16 mouse cellular contexts compared by ENCODE assay signal in genomic region chr13:70681411-70682183, GRCm38 (mm10). TPM values are rescaled to one million over a fixed set of nuclear protein-coding genes. Genes with fewer than 3 reads are reported as not detected.
DNase-seq lines count a peak whose midpoint lies in the region; ATAC-seq lines count a peak whose summit lies in the region.
"Had no signal": no experiment of that assay in that cellular context is flagged by ENCODE, and none has a peak within 500 bp of the region (broad histone marks: within the 10 kb centered on the region; RNA-seq: fewer than 3 reads in every experiment).

No protein-coding gene starts in this region.

- no peak overlapping the region for H3K4me2 ChIP-seq in embryonic facial prominence, embryonic 14.5 days (ENCODE audit: low read depth, low read length)
- no peak overlapping the region for H3K4me2 ChIP-seq in intestine, embryonic 14.5 days (ENCODE audit: low read length)
- H3K4me2 ChIP-seq in stomach, embryonic 14.5 days (replicated peaks; ENCODE audit: low read depth, low read length): no peak overlapping the region
- H3K4me2 ChIP-seq in heart, embryonic 12.5 days: no peak overlapping the region
- H3K4me2 ChIP-seq: forebrain, embryonic 15.5 days had no signal

- no peak overlapping the region for H3K9ac ChIP-seq in embryonic facial prominence, embryonic 14.5 days (ENCODE audit: low read depth, low read length)
- no peak overlapping the region for H3K9ac ChIP-seq in intestine, embryonic 14.5 days (ENCODE audit: low read length)
- H3K9ac ChIP-seq in stomach, embryonic 14.5 days (replicated peaks; ENCODE audit: low read depth, low read length): no peak overlapping the region
- H3K9ac ChIP-seq in heart, embryonic 12.5 days: no peak overlapping the region
- H3K9ac ChIP-seq: forebrain, embryonic 15.5 days; liver, embryonic 14.5 days had no signal

- H3K9me3 ChIP-seq in embryonic facial prominence, embryonic 14.5 days (ENCODE audit: control insufficient read depth, low read length): no peaks in the 10 kb centered on the region
- no peaks in the 10 kb centered on the region for H3K9me3 ChIP-seq in intestine, embryonic 14.5 days (ENCODE audit: control insufficient read depth, low read length)
- H3K9me3 ChIP-seq in stomach, embryonic 14.5 days (ENCODE audit: control insufficient read depth, low read depth, low read length): no peaks in the 10 kb centered on the region
- no peaks in the 10 kb centered on the region for H3K9me3 ChIP-seq in heart, embryonic 12.5 days (replicated peaks)
- H3K9me3 ChIP-seq: forebrain, embryonic 15.5 days had no signal

- H3K36me3 ChIP-seq in embryonic facial prominence, embryonic 14.5 days (ENCODE audit: control insufficient read depth, insufficient read depth, low read length): no peaks in the 10 kb centered on the region
- no peaks in the 10 kb centered on the region for H3K36me3 ChIP-seq in intestine, embryonic 14.5 days (ENCODE audit: control insufficient read depth, insufficient read depth, low read length)
- H3K36me3 ChIP-seq in stomach, embryonic 14.5 days (ENCODE audit: control insufficient read depth, insufficient read depth, low read length): no peaks in the 10 kb centered on the region
- H3K36me3 ChIP-seq in heart, embryonic 12.5 days: no peaks in the 10 kb centered on the region
- H3K36me3 ChIP-seq: forebrain, embryonic 15.5 days had no signal

- H3K4me3 ChIP-seq in embryonic facial prominence, embryonic 14.5 days (ENCODE audit: low read depth, low read length): no peak overlapping the region
- H3K4me3 ChIP-seq in intestine, embryonic 14.5 days (ENCODE audit: low read depth, low read length): no peak overlapping the region
- no peak overlapping the region for H3K4me3 ChIP-seq in stomach, embryonic 14.5 days (ENCODE audit: low read depth, low read length)
- H3K4me3 ChIP-seq in heart, embryonic 12.5 days: no peak overlapping the region
- H3K4me3 ChIP-seq: forebrain, embryonic 15.5 days had no signal

- 0 out of 2 replicates have a peak, but pooled peaks cover 3% of the 10 kb centered on the region for H3K27me3 ChIP-seq in embryonic facial prominence, embryonic 14.5 days (replicated peaks; ENCODE audit: control insufficient read depth, insufficient read depth, low read length)
- no peaks in the 10 kb centered on the region for H3K27me3 ChIP-seq in intestine, embryonic 14.5 days (replicated peaks; ENCODE audit: control insufficient read depth, insufficient read depth, low read length)
- H3K27me3 ChIP-seq in stomach, embryonic 14.5 days (ENCODE audit: control insufficient read depth, insufficient read depth, low read length): no peaks in the 10 kb centered on the region
- H3K27me3 ChIP-seq in heart, embryonic 12.5 days (replicated peaks): no peaks in the 10 kb centered on the region
- H3K27me3 ChIP-seq: forebrain, embryonic 15.5 days had no signal

- no peak overlapping the region; the same call in 1 of the 2 replicates for H3K27ac ChIP-seq in embryonic facial prominence, embryonic 14.5 days (replicated peaks; ENCODE audit: low read depth, low read length)
- H3K27ac ChIP-seq in intestine, embryonic 14.5 days (ENCODE audit: low read depth): peak overlapping the region; percentile 83
- H3K27ac ChIP-seq in stomach, embryonic 14.5 days (ENCODE audit: low read length): peak overlapping the region; percentile 80; the same call in 1 of the 2 replicates
- no peak overlapping the region for H3K27ac ChIP-seq in heart, embryonic 12.5 days (ENCODE audit: poor library complexity, severe bottlenecking)
- H3K27ac ChIP-seq: forebrain, embryonic 15.5 days; liver, embryonic 14.5 days had no signal

- ATAC-seq in embryonic facial prominence, embryonic 14.5 days (ENCODE audit: low read depth): peak; percentile 84
- peak; percentile 94 for ATAC-seq in intestine, embryonic 14.5 days (replicated peaks; ENCODE audit: low FRiP score, low TSS enrichment, low read depth)
- ATAC-seq in stomach, embryonic 14.5 days (ENCODE audit: insufficient number of reproducible peaks, insufficient read depth, low FRiP score, low read depth): peak; percentile 80
- no peak for ATAC-seq in heart, embryonic 12.5 days (ENCODE audit: insufficient number of reproducible peaks, low FRiP score)
- ATAC-seq: forebrain, embryonic 15.5 days; hindbrain, embryonic 16.5 days had no signal

- no peaks in the 10 kb centered on the region for H3K4me1 ChIP-seq in embryonic facial prominence, embryonic 14.5 days (ENCODE audit: control insufficient read depth, insufficient read depth, low read length)
- no peaks in the 10 kb centered on the region for H3K4me1 ChIP-seq in intestine, embryonic 14.5 days (replicated peaks; ENCODE audit: control insufficient read depth, insufficient read depth, low read length)
- no peaks in the 10 kb centered on the region for H3K4me1 ChIP-seq in stomach, embryonic 14.5 days (ENCODE audit: control insufficient read depth, insufficient read depth, low read length)
- H3K4me1 ChIP-seq in heart, embryonic 12.5 days (replicated peaks): no peaks in the 10 kb centered on the region
- H3K4me1 ChIP-seq: forebrain, embryonic 15.5 days had no signal

- DNase-seq in lung, adult 18-20 months: peak; percentile 4 to 43
- DNase-seq in lung, postnatal 4 days: no peak
- DNase-seq in embryonic facial prominence, embryonic 14.5 days (ENCODE audit: low spot score): peak; percentile 78
- DNase-seq in intestine, embryonic 14.5 days (ENCODE audit: low spot score): peak; percentile 62
- no peak for DNase-seq in cerebellum, adult 18-20 months
- DNase-seq: cerebellum, adult 11 months; cerebellum, postnatal 36 days; heart, postnatal 10 days; kidney, postnatal 10 days; layer of hippocampus, postnatal 36 days; retina, postnatal 1 day had no signal

- 75% methylated on average over 7 of the region's 7 CpGs for WGBS in embryonic facial prominence, embryonic 14.5 days
- WGBS in intestine, embryonic 14.5 days: 59% methylated on average over 7 of the region's 7 CpGs
- WGBS in stomach, embryonic 14.5 days: 52% methylated on average over 7 of the region's 7 CpGs
- 79% methylated on average over 7 of the region's 7 CpGs for WGBS in heart, embryonic 12.5 days

RNA-seq across cellular contexts. Expression of gene Ice1, which starts 44.2 kb away (rescaled TPM):
- polyA plus RNA-seq in embryonic facial prominence, embryonic 14.5 days (2014; fragmentation: Nextera tagmentation; extraction: Ambion mirVana): 30.1 and 36.2 TPM in 2 replicates
- 27.0 and 30.7 TPM in 2 replicates for polyA plus RNA-seq in intestine, embryonic 14.5 days (2014; fragmentation: Nextera tagmentation; extraction: Ambion mirVana)
- polyA plus RNA-seq in stomach, embryonic 14.5 days (2014; fragmentation: Nextera tagmentation; extraction: Ambion mirVana): 35.0 and 35.1 TPM in 2 replicates
- polyA plus RNA-seq in heart, embryonic 12.5 days (2016; fragmentation: Nextera tagmentation; extraction: Ambion mirVana): 19.3 and 20.1 TPM in 2 replicates

Comparison
In these comparisons a context has a peak if more than half of its experiments do, and no peak if none do; other contexts are left out.
1. DNase-seq: peak in lung, adult 18-20 months (2 of 2), embryonic facial prominence, embryonic 14.5 days (single experiment) and intestine, embryonic 14.5 days (single experiment); none in lung, postnatal 4 days (0 of 2) and cerebellum, adult 18-20 months (0 of 2).
2. H3K27ac ChIP-seq: peak in intestine, embryonic 14.5 days (single experiment) and stomach, embryonic 14.5 days (single experiment); none in embryonic facial prominence, embryonic 14.5 days (single experiment) and heart, embryonic 12.5 days (single experiment).